Comparison of ENCODE assay signal across 19 mouse cellular contexts in the genomic region with DNA sequence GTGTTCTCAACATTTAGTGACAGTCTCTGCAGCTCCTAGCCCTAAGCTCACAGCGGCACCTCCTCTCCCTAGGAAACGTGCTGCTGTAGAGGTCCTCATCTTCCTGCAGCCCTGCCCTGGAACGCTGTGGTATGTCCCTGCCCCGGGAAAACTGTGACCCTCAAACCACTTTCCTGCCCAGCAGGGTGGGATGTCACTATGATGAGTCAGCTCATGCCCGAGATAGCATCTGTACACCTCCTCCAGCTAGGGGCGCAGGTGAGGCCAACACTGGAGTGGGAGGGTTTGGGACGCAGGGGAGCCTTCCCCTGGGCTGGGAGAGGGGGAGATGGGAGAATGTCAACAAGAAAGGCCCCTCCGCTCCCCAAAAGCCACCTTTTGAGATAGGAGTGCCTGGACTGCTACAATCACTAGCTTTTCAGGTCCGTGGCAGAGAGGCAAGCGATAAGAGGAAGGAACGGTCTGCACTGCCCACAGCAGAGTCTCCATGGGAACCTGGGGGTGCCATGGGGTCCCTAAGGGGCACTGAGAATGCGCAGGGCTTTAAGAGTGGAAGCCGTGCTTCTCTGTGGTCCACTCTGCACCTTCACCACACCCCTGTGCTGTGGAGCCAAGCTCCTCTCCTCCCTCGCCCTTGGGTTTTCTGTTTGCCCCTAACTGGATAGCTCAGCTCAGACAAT.
DNase-seq lines count a peak whose midpoint lies in the region; ATAC-seq and TF ChIP-seq lines count a peak whose summit lies in the region.
"Had no signal": no experiment of that assay in that cellular context is flagged by ENCODE, and none has a peak within 500 bp of the region (broad histone marks: within the 10 kb centered on the region; RNA-seq: fewer than 3 reads in every experiment).

No protein-coding gene starts in this region.

- WGBS in limb, embryonic 15.5 days: 53% methylated on average over 14 of the region's 14 CpGs
- 54% methylated on average over 14 of the region's 14 CpGs for WGBS in limb, embryonic 10.5 days
- WGBS in forebrain, embryonic 11.5 days: 50% methylated on average over 14 of the region's 14 CpGs

- TF ChIP-seq CTCF in gastrocnemius, adult 2 months (IDR thresholded peaks at IDR 0.05): no peak
- TF ChIP-seq CTCF in G1E (IDR thresholded peaks at IDR 0.05; ENCODE audit: low read depth, low read length): no peak

- no peak for DNase-seq in gastrocnemius, adult 2 months
- no peak for DNase-seq in gastrocnemius, adult 8-10 months (ENCODE audit: low spot score in 2 of 2)
- no peak for DNase-seq in limb, embryonic 10.5 days (ENCODE audit: low spot score)
- no peak for DNase-seq in G1E (ENCODE audit: low spot score)
- DNase-seq in forebrain, embryonic 11.5 days (ENCODE audit: low spot score): no peak
- DNase-seq in left cerebral cortex, postnatal 4 days: no peak
- DNase-seq: adrenal gland, postnatal 25 days; cerebellum, adult 9-10 months; embryo, embryonic 11 days; gastrocnemius, postnatal 10 days; kidney, adult 2 months; layer of hippocampus, postnatal 36 days; lung, postnatal 36 days; midbrain, embryonic 14.5 days; right cerebral cortex, postnatal 25 days had no signal

- H3K36me3 ChIP-seq in limb, embryonic 15.5 days: no peaks in the 10 kb centered on the region
- no peaks in the 10 kb centered on the region for H3K36me3 ChIP-seq in limb, embryonic 10.5 days
- no peaks in the 10 kb centered on the region for H3K36me3 ChIP-seq in G1E (replicated peaks)
- no peaks in the 10 kb centered on the region for H3K36me3 ChIP-seq in megakaryocyte, embryonic 14.5 days (replicated peaks; ENCODE audit: low read length)
- no peaks in the 10 kb centered on the region for H3K36me3 ChIP-seq in forebrain, embryonic 11.5 days (ENCODE audit: control insufficient read depth, insufficient read depth, low read length)

- no peaks in the 10 kb centered on the region for H3K9me3 ChIP-seq in limb, embryonic 15.5 days
- H3K9me3 ChIP-seq in limb, embryonic 10.5 days (replicated peaks): no peaks in the 10 kb centered on the region
- no peaks in the 10 kb centered on the region for H3K9me3 ChIP-seq in G1E (replicated peaks)
- H3K9me3 ChIP-seq in megakaryocyte, embryonic 14.5 days: no peaks in the 10 kb centered on the region
- no peaks in the 10 kb centered on the region for H3K9me3 ChIP-seq in forebrain, embryonic 11.5 days (ENCODE audit: control insufficient read depth, low read length)

- H3K4me1 ChIP-seq in limb, embryonic 15.5 days: peaks cover 12% of the 10 kb centered on the region
- peaks cover 13% of the 10 kb centered on the region for H3K4me1 ChIP-seq in limb, embryonic 10.5 days
- H3K4me1 ChIP-seq in G1E (ENCODE audit: insufficient read depth, low read depth, low read length): peaks cover 53% of the 10 kb centered on the region
- peaks cover 54% of the 10 kb centered on the region for H3K4me1 ChIP-seq in megakaryocyte, embryonic 14.5 days
- H3K4me1 ChIP-seq in forebrain, embryonic 11.5 days (replicated peaks; ENCODE audit: control insufficient read depth, insufficient read depth, low read length): no peaks in the 10 kb centered on the region

- ATAC-seq in limb, embryonic 15.5 days (ENCODE audit: insufficient number of reproducible peaks, low FRiP score, low TSS enrichment, low read depth): no peak
- no peak for ATAC-seq in G1E (ENCODE audit: extremely low read depth, insufficient number of reproducible peaks, low FRiP score, poor library complexity, severe bottlenecking)
- ATAC-seq in forebrain, embryonic 11.5 days (replicated peaks; ENCODE audit: low FRiP score): no peak
- ATAC-seq: forebrain, embryonic 16.5 days had no signal

- no peak overlapping the region for H3K4me2 ChIP-seq in limb, embryonic 15.5 days
- H3K4me2 ChIP-seq in forebrain, embryonic 11.5 days (ENCODE audit: low read depth, low read length, severe bottlenecking): no peak overlapping the region

- no peaks in the 10 kb centered on the region for H3K27me3 ChIP-seq in limb, embryonic 15.5 days
- 0 out of 2 replicates have a peak, but pooled peaks cover 12% of the 10 kb centered on the region for H3K27me3 ChIP-seq in limb, embryonic 10.5 days (ENCODE audit: low read depth, poor library complexity, severe bottlenecking)
- peaks cover 10% of the 10 kb centered on the region; the same call in 1 of the 2 replicates for H3K27me3 ChIP-seq in G1E (ENCODE audit: insufficient read depth, low read length)
- peaks cover 32% of the 10 kb centered on the region for H3K27me3 ChIP-seq in megakaryocyte, embryonic 14.5 days (replicated peaks)
- no peaks in the 10 kb centered on the region for H3K27me3 ChIP-seq in forebrain, embryonic 11.5 days (ENCODE audit: control insufficient read depth, insufficient read depth, low read length)

- no peak overlapping the region for H3K4me3 ChIP-seq in gastrocnemius, adult 2 months
- H3K4me3 ChIP-seq in limb, embryonic 15.5 days: no peak overlapping the region
- no peak overlapping the region for H3K4me3 ChIP-seq in limb, embryonic 10.5 days
- peak overlapping the region; percentile 43; the same call in 1 of the 2 replicates for H3K4me3 ChIP-seq in G1E (ENCODE audit: low read depth, low read length)
- H3K4me3 ChIP-seq in megakaryocyte, embryonic 14.5 days (replicated peaks): peak overlapping the region; percentile 64
- no peak overlapping the region for H3K4me3 ChIP-seq in forebrain, embryonic 11.5 days (ENCODE audit: low read depth, low read length)

- peak overlapping the region; percentile 72 for H3K27ac ChIP-seq in gastrocnemius, adult 2 months
- H3K27ac ChIP-seq in limb, embryonic 15.5 days: peak overlapping the region; percentile 12; the same call in 1 of the 2 replicates
- H3K27ac ChIP-seq in limb, embryonic 10.5 days: no peak overlapping the region
- no peak overlapping the region for H3K27ac ChIP-seq in forebrain, embryonic 11.5 days (ENCODE audit: low read depth, low read length)
- H3K27ac ChIP-seq: liver, embryonic 14.5 days had no signal

- intact Hi-C loops in gastrocnemius, adult 2 months (cut with DNase I): no loop called here
- intact Hi-C loops in left cerebral cortex, postnatal 4 days (cut with DNase I): no loop called here

- no peak overlapping the region for H3K9ac ChIP-seq in limb, embryonic 15.5 days
- H3K9ac ChIP-seq in forebrain, embryonic 11.5 days (ENCODE audit: low read length): no peak overlapping the region
- H3K9ac ChIP-seq: liver, embryonic 14.5 days had no signal

Comparison
In these comparisons a context has a peak if more than half of its experiments do, and no peak if none do; other contexts are left out.
1. H3K27ac ChIP-seq: peak in gastrocnemius, adult 2 months (single experiment) and limb, embryonic 15.5 days (single experiment); none in limb, embryonic 10.5 days (single experiment) and forebrain, embryonic 11.5 days (single experiment).
2. H3K4me3 ChIP-seq: peak in G1E (single experiment) and megakaryocyte, embryonic 14.5 days (single experiment); none in gastrocnemius, adult 2 months (single experiment), limb, embryonic 15.5 days (single experiment), limb, embryonic 10.5 days (single experiment) and forebrain, embryonic 11.5 days (single experiment).